Mouse (Mus musculus) neural tube, embryonic 13.5 days (tissue): Measurements from ENCODE around the gene Slc26a10. TPM values are rescaled to one million over a fixed set of nuclear protein-coding genes. Genes with fewer than 3 reads are reported as not detected.

Experiments
- ATAC-seq: fragments of 200-750 bp; cut with Nextera tagmentation; 2 replicates; pipeline ENCODE4 v1.8.0; 2017; ENCODE audit warnings: low read depth, mild to moderate bottlenecking, moderate TSS enrichment, moderate library complexity
- H3K27ac ChIP-seq: fragments of 300-500 bp; sonication (generic); replicated peaks from 2 replicates; pipeline ENCODE4 v1.5.1; 2015; ENCODE audit warnings: moderate library complexity, mild to moderate bottlenecking, inconsistent platforms
- H3K27me3 ChIP-seq: fragments of 300-500 bp; sonication (generic); 2 replicates; pipeline ENCODE4 v1.6.1; 2015; ENCODE audit warnings: mild to moderate bottlenecking, inconsistent platforms
- H3K36me3 ChIP-seq: fragments of 300-500 bp; sonication (generic); 2 replicates; pipeline ENCODE4 v1.6.1; 2015; ENCODE audit warnings: mild to moderate bottlenecking, inconsistent platforms
- H3K4me1 ChIP-seq: fragments of 300-500 bp; sonication (generic); replicated peaks from 2 replicates; pipeline ENCODE4 v1.6.1; 2015; ENCODE audit warnings: inconsistent platforms
- H3K4me2 ChIP-seq: fragments of 300-500 bp; sonication (generic); 2 replicates; pipeline ENCODE4 v1.6.1; 2015; ENCODE audit warnings: inconsistent platforms, mild to moderate bottlenecking, moderate library complexity
- H3K4me3 ChIP-seq: fragments of 300-500 bp; sonication (generic); 2 replicates; pipeline ENCODE4 v1.5.1; 2015; ENCODE audit warnings: mild to moderate bottlenecking, inconsistent platforms
- H3K9ac ChIP-seq: fragments of 300-500 bp; sonication (generic); 2 replicates; pipeline ENCODE4 v1.6.1; 2015; ENCODE audit warnings: moderate library complexity, mild to moderate bottlenecking, inconsistent platforms
- H3K9me3 ChIP-seq: fragments of 300-500 bp; sonication (generic); 2 replicates; pipeline ENCODE4 v1.6.1; 2016; ENCODE audit warnings: inconsistent platforms
- WGBS: fragments of 180-500 bp; shearing (Covaris S2); methylation state at CpG from one replicate; pipeline ENCODE4 v1.1.7; 2015; 5-methylcytosine and 5-hydroxymethylcytosine counted together
- polyA plus RNA-seq: library from polyadenylated mRNA; unstranded; fragments of >200 nt; fragmentation: Nextera tagmentation; extraction: Ambion mirVana; gene quantifications from 2 replicates; pipeline ENCODE4 v1.2.1, GENCODE M21; 2015

The Slc26a10 gene
- polyA plus RNA-seq, 1 experiment from 2014 or later: 0.93 TPM

- H3K4me1 ChIP-seq: peaks cover 69% of the 10 kb centered on the region
- peak overlapping the region; percentile 88 for H3K9ac ChIP-seq
- WGBS: 1% methylated on average over 26 of the region's 26 CpGs
Measured at GRCm38 (mm10) chr10:127189116-127189650, 8.7 kb upstream of the Slc26a10 start.

DNA sequence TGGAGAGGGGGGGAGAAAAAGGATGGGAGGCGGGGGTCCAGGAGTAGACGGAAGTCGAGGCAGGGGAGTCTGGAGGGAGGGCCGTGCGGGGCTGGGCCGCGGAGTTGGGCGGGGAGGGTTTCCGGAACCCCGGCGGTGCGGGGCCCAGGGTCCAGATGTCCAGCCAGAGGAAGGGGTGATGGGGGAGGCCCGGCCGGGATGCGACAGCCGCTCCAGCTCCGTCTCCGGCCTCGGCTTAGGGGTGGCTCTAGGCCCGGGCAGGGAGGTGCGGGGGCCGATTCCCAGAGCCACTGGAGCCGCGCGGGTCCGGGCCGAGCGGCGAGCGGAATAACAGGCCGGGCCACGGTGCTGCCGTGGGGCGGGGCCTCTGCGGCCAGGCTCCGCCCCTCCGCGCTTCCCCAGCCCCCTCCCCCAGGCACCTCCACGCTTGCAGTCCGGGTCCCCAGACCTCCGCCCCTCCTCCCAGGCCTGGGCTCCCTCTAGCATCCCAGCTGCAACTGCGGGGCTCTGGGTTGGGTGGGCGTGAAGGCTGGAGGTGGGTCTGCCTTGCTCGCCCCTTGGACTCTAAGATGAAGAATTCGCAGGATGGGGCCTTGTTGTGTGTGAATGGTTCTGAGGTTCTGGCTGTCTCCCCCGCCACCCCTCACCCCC lies 8.1 kb upstream of the Slc26a10 start:
- H3K4me2 ChIP-seq: peak overlapping the region; percentile 85
- H3K4me1 ChIP-seq: peaks cover 73% of the 10 kb centered on the region
- ATAC-seq: peak; percentile 82
- H3K4me3 ChIP-seq: peak overlapping the region; percentile 63
- peaks cover 3% of the 10 kb centered on the region for H3K27me3 ChIP-seq
- peak overlapping the region; percentile 88 for H3K9ac ChIP-seq
- WGBS: under 1% methylated on average over 43 of the region's 46 CpGs
- no peaks in the 10 kb centered on the region for H3K9me3 ChIP-seq
- H3K27ac ChIP-seq: peak overlapping the region; percentile 86
- peaks cover 45% of the 10 kb centered on the region for H3K36me3 ChIP-seq

More at GRCm38 (mm10) chr10:127189116-127189650, 8.7 kb upstream of the Slc26a10 start:
- Histone ChIP-seq H3K27ac (peak overlapping the region; percentile 86), H3K4me2 (peak overlapping the region; percentile 85), H3K4me3 (peak overlapping the region; percentile 63), H3K9me3 (no peaks in the 10 kb centered on the region), H3K27me3 (peaks cover 3% of the 10 kb centered on the region), H3K36me3 (peaks cover 45% of the 10 kb centered on the region)
- peak; percentile 10 for ATAC-seq

DNA sequence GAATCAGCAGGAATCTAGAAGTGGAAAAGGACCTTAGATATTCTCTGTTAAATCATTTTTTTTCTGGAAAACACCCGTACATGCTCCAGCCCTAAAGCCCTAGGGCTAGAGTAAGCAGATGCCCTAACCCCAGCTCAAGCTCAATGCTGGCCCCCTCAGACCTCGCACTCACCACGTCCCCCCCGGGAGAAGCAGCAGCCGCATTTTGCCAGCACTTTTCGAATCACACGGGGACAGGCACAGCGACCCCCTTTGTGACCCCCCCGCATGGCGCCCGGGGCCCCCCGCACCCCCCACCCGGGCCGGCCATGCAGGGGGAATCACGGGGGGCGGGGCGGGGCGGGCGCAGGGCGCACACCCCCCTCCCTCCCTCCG lies 7.6 kb upstream of the Slc26a10 start:
- H3K9ac ChIP-seq: peak overlapping the region; percentile 88
- peaks cover 7% of the 10 kb centered on the region for H3K27me3 ChIP-seq
- H3K9me3 ChIP-seq: no peaks in the 10 kb centered on the region
- WGBS: under 1% methylated on average over 10 of the region's 21 CpGs
- peak overlapping the region; percentile 86 for H3K27ac ChIP-seq
- H3K4me2 ChIP-seq: peak overlapping the region; percentile 85
- peaks cover 71% of the 10 kb centered on the region for H3K4me1 ChIP-seq
- H3K4me3 ChIP-seq: peak overlapping the region; percentile 63
- peak; percentile 28; the same call in 1 of the 2 replicates for ATAC-seq
- peaks cover 44% of the 10 kb centered on the region for H3K36me3 ChIP-seq

GRCm38 (mm10) chr10:127187371-127188078 lies 7.1 kb upstream of the Slc26a10 start:
- H3K9ac ChIP-seq: peak overlapping the region; percentile 88
- H3K9me3 ChIP-seq: no peaks in the 10 kb centered on the region
- peaks cover 66% of the 10 kb centered on the region for H3K4me1 ChIP-seq
- H3K36me3 ChIP-seq: peaks cover 44% of the 10 kb centered on the region
- peak overlapping the region; percentile 63 for H3K4me3 ChIP-seq
- peak overlapping the region; percentile 85 for H3K4me2 ChIP-seq
- H3K27me3 ChIP-seq: peaks cover 13% of the 10 kb centered on the region
- ATAC-seq: no peak
- peak overlapping the region; percentile 86 for H3K27ac ChIP-seq
- 20% methylated on average over 10 of the region's 10 CpGs for WGBS

DNA sequence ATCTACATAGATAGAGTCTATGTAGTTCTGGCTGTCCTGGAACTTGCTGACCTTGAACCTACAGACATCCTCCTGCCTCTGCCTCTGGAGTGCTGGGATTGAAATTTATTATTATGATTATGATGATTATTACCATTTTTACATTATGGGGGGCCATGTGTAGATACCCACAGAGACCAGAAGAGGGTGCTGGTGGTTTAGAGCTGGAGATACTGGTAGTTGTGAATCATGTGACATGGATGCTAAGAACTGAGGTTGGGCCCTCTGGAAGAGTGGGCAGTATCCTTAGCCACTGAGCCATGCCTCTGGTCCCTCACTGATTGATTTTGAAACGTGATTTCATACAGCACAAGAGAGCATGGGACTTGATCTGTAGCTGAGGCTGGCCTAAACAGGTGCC lies 6.0 kb upstream of the Slc26a10 start:
- no peaks in the 10 kb centered on the region for H3K9me3 ChIP-seq
- H3K27me3 ChIP-seq: peaks cover 23% of the 10 kb centered on the region
- peaks cover 61% of the 10 kb centered on the region for H3K4me1 ChIP-seq
- H3K4me2 ChIP-seq: no peak overlapping the region
- H3K27ac ChIP-seq: no peak overlapping the region
- 81% methylated on average over 1 of the region's 1 CpGs for WGBS
- no peak overlapping the region for H3K4me3 ChIP-seq
- H3K36me3 ChIP-seq: peaks cover 36% of the 10 kb centered on the region
- no peak for ATAC-seq
- H3K9ac ChIP-seq: no peak overlapping the region

DNA sequence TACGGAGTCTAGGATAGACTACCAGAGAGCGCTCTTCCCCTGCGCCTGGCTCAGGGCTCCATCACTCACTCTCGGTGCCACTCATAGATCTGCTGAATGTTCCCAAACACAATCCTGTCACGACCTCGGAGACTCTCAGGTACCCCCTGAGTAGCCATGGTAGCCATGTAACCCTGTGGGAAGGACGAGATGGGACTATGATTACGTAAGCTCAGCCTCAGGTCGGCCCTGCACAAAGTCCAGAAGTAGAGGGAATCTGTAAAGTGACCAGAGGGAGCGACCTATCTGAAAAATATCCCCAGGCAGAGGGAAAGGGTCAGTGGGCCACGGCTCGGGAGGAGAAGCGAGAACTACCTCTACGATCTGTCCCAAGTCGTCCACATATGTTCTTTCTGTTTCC lies 5.1 kb upstream of the Slc26a10 start:
- peaks cover 32% of the 10 kb centered on the region for H3K27me3 ChIP-seq
- no peak overlapping the region for H3K4me3 ChIP-seq
- no peak overlapping the region for H3K4me2 ChIP-seq
- no peak overlapping the region for H3K9ac ChIP-seq
- ATAC-seq: no peak
- H3K27ac ChIP-seq: no peak overlapping the region
- peaks cover 53% of the 10 kb centered on the region for H3K4me1 ChIP-seq
- H3K36me3 ChIP-seq: peaks cover 27% of the 10 kb centered on the region
- WGBS: 85% methylated on average over 15 of the region's 15 CpGs
- no peaks in the 10 kb centered on the region for H3K9me3 ChIP-seq

DNA sequence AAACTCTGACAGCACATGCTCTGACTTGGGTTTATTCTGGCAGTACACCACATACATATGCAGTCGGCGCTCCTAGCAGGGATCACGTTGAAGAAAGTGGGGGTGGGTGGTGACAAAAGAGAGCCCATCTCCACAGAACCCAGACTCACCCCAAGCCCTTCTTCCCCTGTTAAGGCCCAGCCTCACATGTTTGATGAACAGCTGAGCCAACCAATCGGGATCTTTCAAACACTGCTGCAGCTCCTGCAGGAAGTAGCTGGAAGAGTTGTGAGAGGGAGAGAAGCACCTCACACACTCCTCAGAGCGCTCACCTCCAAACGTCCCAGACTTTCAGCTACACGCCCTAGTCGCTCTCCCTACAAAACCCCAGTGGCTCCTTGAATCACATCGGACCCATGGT lies 4.7 kb upstream of the Slc26a10 start:
- H3K4me2 ChIP-seq: no peak overlapping the region
- H3K4me3 ChIP-seq: no peak overlapping the region
- no peak for ATAC-seq
- H3K4me1 ChIP-seq: peaks cover 53% of the 10 kb centered on the region
- H3K27me3 ChIP-seq: peaks cover 36% of the 10 kb centered on the region
- H3K27ac ChIP-seq: no peak overlapping the region
- H3K9me3 ChIP-seq: no peaks in the 10 kb centered on the region
- no peak overlapping the region for H3K9ac ChIP-seq
- peaks cover 25% of the 10 kb centered on the region for H3K36me3 ChIP-seq
- WGBS: 72% methylated on average over 9 of the region's 9 CpGs

- Histone ChIP-seq H3K4me1 (peaks cover 46% of the 10 kb centered on the region), H3K36me3 (peaks cover 25% of the 10 kb centered on the region), H3K9me3 (no peaks in the 10 kb centered on the region), H3K27me3 (peaks cover 50% of the 10 kb centered on the region), H3K9ac (peak overlapping the region; percentile 34; the same call in 1 of the 2 replicates), H3K4me2 (peak overlapping the region; percentile 30), H3K27ac (no peak overlapping the region), H3K4me3 (no peak overlapping the region)
- WGBS: 15% methylated on average over 20 of the region's 20 CpGs
- ATAC-seq: no peak
Measured at GRCm38 (mm10) chr10:127183759-127184158, 3.3 kb upstream of the Slc26a10 start.

DNA sequence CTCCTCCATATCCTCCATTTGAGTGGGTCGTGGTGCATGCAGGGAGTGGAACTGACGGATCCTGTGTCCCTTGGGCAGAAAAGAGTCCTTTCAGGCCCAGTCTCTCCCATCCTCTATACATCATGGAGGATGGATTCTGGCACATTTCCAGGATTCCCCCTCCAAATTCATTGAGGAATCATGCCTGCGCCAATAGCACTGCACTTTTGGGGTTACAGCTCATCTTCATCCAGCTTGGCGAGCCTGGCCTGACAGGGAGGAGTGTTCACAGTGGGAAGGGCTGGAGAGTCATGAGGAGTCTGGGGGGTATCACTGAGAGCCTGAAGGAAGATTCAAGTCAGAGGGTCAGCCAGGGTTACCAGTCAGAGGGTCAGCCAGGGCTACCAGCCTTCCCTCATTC lies 2.2 kb upstream of the Slc26a10 start:
- peaks cover 50% of the 10 kb centered on the region for H3K4me1 ChIP-seq
- H3K4me2 ChIP-seq: no peak overlapping the region
- no peak overlapping the region for H3K4me3 ChIP-seq
- H3K27ac ChIP-seq: no peak overlapping the region
- WGBS: 75% methylated on average over 4 of the region's 4 CpGs
- H3K9ac ChIP-seq: no peak overlapping the region
- peaks cover 25% of the 10 kb centered on the region for H3K36me3 ChIP-seq
- H3K9me3 ChIP-seq: no peaks in the 10 kb centered on the region
- ATAC-seq: no peak
- peaks cover 61% of the 10 kb centered on the region for H3K27me3 ChIP-seq

GRCm38 (mm10) chr10:127181566-127181965 lies 1.1 kb upstream of the Slc26a10 start:
- 74% methylated on average over 6 of the region's 6 CpGs for WGBS
- peaks cover 44% of the 10 kb centered on the region for H3K4me1 ChIP-seq
- peaks cover 68% of the 10 kb centered on the region for H3K27me3 ChIP-seq
- H3K27ac ChIP-seq: no peak overlapping the region
- H3K9me3 ChIP-seq: no peaks in the 10 kb centered on the region
- no peak overlapping the region for H3K4me2 ChIP-seq
- ATAC-seq: no peak
- H3K36me3 ChIP-seq: peaks cover 24% of the 10 kb centered on the region
- H3K4me3 ChIP-seq: no peak overlapping the region
- H3K9ac ChIP-seq: no peak overlapping the region

GRCm38 (mm10) chr10:127180695-127181047 lies 226 bp upstream of the Slc26a10 start:
- H3K9ac ChIP-seq: 0 out of 2 replicates have a peak overlapping the region, but pooled peaks have one; percentile 55
- H3K4me1 ChIP-seq: peaks cover 44% of the 10 kb centered on the region
- H3K27ac ChIP-seq: no peak overlapping the region
- no peaks in the 10 kb centered on the region for H3K9me3 ChIP-seq
- 12% methylated on average over 3 of the region's 3 CpGs for WGBS
- peaks cover 77% of the 10 kb centered on the region for H3K27me3 ChIP-seq
- no peak overlapping the region for H3K4me3 ChIP-seq
- no peak overlapping the region for H3K4me2 ChIP-seq
- H3K36me3 ChIP-seq: peaks cover 17% of the 10 kb centered on the region; the same call in 1 of the 2 replicates
- no peak for ATAC-seq

- Histone ChIP-seq H3K9me3 (no peaks in the 10 kb centered on the region), H3K27me3 (peaks cover 87% of the 10 kb centered on the region), H3K9ac (peak overlapping the region; percentile 27), H3K4me3 (peak overlapping the region; percentile 20), H3K4me1 (peaks cover 28% of the 10 kb centered on the region), H3K27ac (no peak overlapping the region), H3K4me2 (peak overlapping the region; percentile 46), H3K36me3 (peaks cover 12% of the 10 kb centered on the region)
- 3% methylated on average over 41 of the region's 41 CpGs for WGBS
- ATAC-seq: no peak
Measured at GRCm38 (mm10) chr10:127178286-127179027, 2.0 kb downstream of the Slc26a10 start.
